Mouse (Mus musculus) T-helper 17 cell (primary cell): ENCODE measurements at regions not wholly inside any gene's neighbourhood (a gene's known extent, or its start where the extent isn't known, plus 50 kb on each side); places are given as distances from the start of the nearest gene placed in this dataset.

Experiments
- in situ Hi-C, 2 experiments: fragments of 300-600 bp; cut with MboI, MseI; formaldehyde crosslinking; loops; 1 replicate in 1 of 2; 2 replicates in 1 of 2; pipeline ENCODE4 v1.15.1; 2025; ENCODE audit warnings: high pct_unique_total_duplicates in 2 of 2

DNA sequence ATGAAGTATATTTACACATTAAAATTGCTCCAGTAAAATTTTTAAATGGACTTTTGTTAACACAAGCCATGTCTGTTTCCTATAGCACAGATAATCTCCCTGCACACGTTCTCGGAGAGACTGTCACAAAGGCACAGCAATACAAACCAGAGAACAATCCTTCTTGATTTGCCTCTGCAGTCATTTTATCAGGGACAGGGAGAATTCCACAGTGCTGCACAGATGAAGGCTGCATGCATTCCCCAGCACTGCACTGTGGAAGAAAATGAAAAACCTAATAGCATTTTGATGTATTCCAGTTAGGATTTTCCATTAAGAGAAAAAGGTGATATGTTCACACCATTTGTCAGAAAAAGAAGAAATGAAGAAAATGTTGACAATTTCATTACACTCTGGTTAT, 63.4 kb upstream of the 1700008P02Rik start:
- in situ Hi-C loops: no loop called here

DNA sequence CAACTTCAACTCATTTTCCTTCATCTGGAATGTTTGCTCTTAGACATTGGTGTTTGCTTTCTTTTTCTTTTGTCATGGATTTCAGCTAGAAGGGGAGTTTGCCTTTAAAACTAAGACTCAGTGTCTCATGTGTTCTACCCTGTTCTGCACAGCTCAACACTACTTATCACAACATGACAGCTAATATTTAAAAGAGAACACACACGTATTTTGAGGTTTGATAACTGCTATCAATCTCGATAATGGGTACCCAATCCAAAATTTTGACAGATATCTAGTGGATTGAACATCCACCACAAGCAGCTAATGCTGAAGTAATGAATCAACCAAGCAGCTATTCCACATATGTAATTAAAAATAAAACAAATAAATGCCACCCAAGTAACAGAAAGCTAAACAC, 61.2 kb upstream of the 1700008P02Rik start:
- in situ Hi-C loops: no loop called here

DNA sequence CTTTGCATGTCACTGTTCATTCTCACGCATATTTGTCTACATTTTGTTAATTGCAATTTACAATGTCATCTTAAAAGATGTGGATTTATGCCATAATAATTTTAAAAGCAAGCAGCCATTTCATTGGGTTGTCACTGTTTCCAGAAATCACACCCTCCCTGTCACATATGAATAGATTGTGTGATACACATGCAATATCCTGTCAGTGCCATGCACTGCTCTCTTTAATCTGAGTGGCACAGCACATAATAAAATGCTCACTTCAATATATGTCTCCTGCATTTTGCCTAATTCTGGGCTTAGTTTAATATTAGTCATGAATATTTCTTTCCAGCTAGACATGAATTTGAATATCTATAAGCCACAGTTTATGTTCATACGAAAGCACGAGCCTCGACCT, 56.1 kb upstream of the 1700008P02Rik start:
- in situ Hi-C loops: no loop called here

DNA sequence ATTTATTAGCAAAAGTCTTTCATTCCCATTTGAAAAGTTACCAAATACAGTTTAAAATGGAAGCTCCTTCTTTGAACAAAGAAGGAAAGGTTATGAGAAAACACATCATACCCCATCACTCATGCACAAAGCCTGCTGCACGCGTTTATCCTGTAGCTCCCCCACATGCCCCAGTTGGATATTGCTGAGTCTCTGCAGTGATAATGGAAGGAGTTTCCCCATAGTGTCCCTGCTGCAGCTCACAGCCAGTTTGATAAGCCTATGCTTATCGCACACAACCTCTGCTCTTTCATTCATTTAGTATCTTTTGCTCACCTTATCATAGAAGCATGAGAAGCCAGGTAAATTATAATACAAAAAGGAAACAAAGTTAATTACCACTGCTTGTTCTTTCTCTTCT, 55.1 kb upstream of the 1700008P02Rik start:
- in situ Hi-C loops: no loop called here
